Comparison of ENCODE assay signal across 8 mouse cellular contexts in genomic region chr6:127266813-127267165, GRCm38 (mm10).
A peak's percentile ranks its signal among the peaks of the same experiment; 100 is the strongest.
DNase-seq lines count a peak whose midpoint lies in the region; ATAC-seq lines count a peak whose summit lies in the region.

No protein-coding gene starts in this region.

- peaks cover 10% of the 10 kb centered on the region for H3K4me1 ChIP-seq in midbrain, embryonic 12.5 days

- intact Hi-C loops in heart, postnatal 10 days (cut with DNase I) = loop anchor here (5.0 kb wide), 1 partner anchor 91 kb away; no protein-coding TSS in a partner anchor

- no peaks in the 10 kb centered on the region for H3K9me3 ChIP-seq in midbrain, embryonic 12.5 days

- H3K36me3 ChIP-seq in midbrain, embryonic 12.5 days = no peaks in the 10 kb centered on the region

- WGBS in midbrain, embryonic 12.5 days = 44% methylated on average over 10 of the region's 10 CpGs

- H3K27me3 ChIP-seq in midbrain, embryonic 12.5 days = peaks cover 36% of the 10 kb centered on the region

- no peak overlapping the region for H3K4me3 ChIP-seq in midbrain, embryonic 12.5 days

- no peak for ATAC-seq in midbrain, embryonic 12.5 days (ENCODE audit: low FRiP score, low read depth)

- H3K9ac ChIP-seq in midbrain, embryonic 12.5 days (replicated peaks) = no peak overlapping the region

- DNase-seq in A20 (ENCODE audit: low read depth, low spot score) = peak; percentile 63
- peak; percentile 86 for DNase-seq in CD4-positive, CD25-positive, alpha-beta regulatory T cell, adult 2 months (ENCODE audit: low read depth, low spot score)
- peak; percentile 68 for DNase-seq in embryo, embryonic 10 days (ENCODE audit: low spot score)
- DNase-seq in heart, postnatal 10 days = peak; percentile 24 to 39
- peak; percentile 8 to 14 for DNase-seq in layer of hippocampus, postnatal 36 days
- peak; percentile 67 for DNase-seq in testis, postnatal 10 days (ENCODE audit: low spot score)
- DNase-seq in frontal cortex, postnatal 25 days (ENCODE audit: low spot score in 2 of 2) = no peak

- peak overlapping the region; percentile 52 for H3K4me2 ChIP-seq in midbrain, embryonic 12.5 days (replicated peaks)

- 0 out of 2 replicates have a peak overlapping the region, but pooled peaks have one; percentile 30 for H3K27ac ChIP-seq in midbrain, embryonic 12.5 days (replicated peaks)

Comparison
In these comparisons a context has a peak if more than half of its experiments do, and no peak if none do; other contexts are left out.
1. DNase-seq: peak in A20 (single experiment), CD4-positive, CD25-positive, alpha-beta regulatory T cell, adult 2 months (single experiment), embryo, embryonic 10 days (single experiment), heart, postnatal 10 days (2 of 2), layer of hippocampus, postnatal 36 days (2 of 2) and testis, postnatal 10 days (single experiment); none in frontal cortex, postnatal 25 days (0 of 2).